ENCODE assay signal across 25 mouse cellular contexts in genomic region chr11:53748614-53749013, GRCm38 (mm10). TPM values are rescaled to one million over a fixed set of nuclear protein-coding genes. Genes with fewer than 3 reads are reported as not detected.
DNase-seq lines count a peak whose midpoint lies in the region; ATAC-seq and TF ChIP-seq lines count a peak whose summit lies in the region.
"Had no signal": no experiment of that assay in that cellular context is flagged by ENCODE, and none has a peak within 500 bp of the region (broad histone marks: within the 10 kb centered on the region; RNA-seq: fewer than 3 reads in every experiment).

No protein-coding gene starts in this region.

- no peaks in the 10 kb centered on the region for H3K27me3 ChIP-seq in splenic B cell, adult 2 months (ENCODE audit: control insufficient read depth, insufficient read depth, low read length, poor library complexity, severe bottlenecking)
- no peaks in the 10 kb centered on the region for H3K27me3 ChIP-seq in embryonic facial prominence, embryonic 10.5 days (replicated peaks; ENCODE audit: low read depth, poor library complexity, severe bottlenecking)
- H3K27me3 ChIP-seq in hindbrain, embryonic 10.5 days (ENCODE audit: insufficient read depth, poor library complexity, severe bottlenecking), result no peaks in the 10 kb centered on the region
- H3K27me3 ChIP-seq: embryonic facial prominence, embryonic 13.5 days; forebrain, embryonic 13.5 days; heart, embryonic 13.5 days; hindbrain, embryonic 13.5 days; Patski had no signal

- H3K4me3 ChIP-seq in bone marrow macrophage, adult 2 months (ENCODE audit: insufficient read depth, low read length), result no peak overlapping the region
- no peak overlapping the region for H3K4me3 ChIP-seq in embryonic facial prominence, embryonic 10.5 days
- no peak overlapping the region for H3K4me3 ChIP-seq in hindbrain, embryonic 10.5 days
- H3K4me3 ChIP-seq: embryonic facial prominence, embryonic 13.5 days; forebrain, embryonic 13.5 days; heart, embryonic 13.5 days; hindbrain, embryonic 13.5 days had no signal

- TF ChIP-seq CTCF in bone marrow macrophage, adult 2 months (IDR thresholded peaks at IDR 0.05; ENCODE audit: low read depth, low read length), result no peak

- TF ChIP-seq POLR2A in bone marrow macrophage, adult 2 months (IDR thresholded peaks at IDR 0.05; ENCODE audit: borderline replicate concordance, low read depth, low read length), result no peak

- H3K4me1 ChIP-seq in bone marrow macrophage, adult 2 months (ENCODE audit: control insufficient read depth, insufficient read depth, low read length), result peaks cover 18% of the 10 kb centered on the region
- H3K4me1 ChIP-seq in embryonic facial prominence, embryonic 10.5 days, result no peaks in the 10 kb centered on the region
- no peaks in the 10 kb centered on the region; the same call in 1 of the 2 replicates for H3K4me1 ChIP-seq in hindbrain, embryonic 10.5 days (replicated peaks)
- H3K4me1 ChIP-seq: forebrain, embryonic 13.5 days; heart, embryonic 13.5 days; hindbrain, embryonic 13.5 days had no signal

- peak; percentile 86 for ATAC-seq in megakaryocyte progenitor cell, adult 5-6 weeks (replicated peaks; ENCODE audit: poor library complexity)
- ATAC-seq: activated CD4-positive, CD25-positive, alpha-beta regulatory T cell, adult 4 months; CD4-positive, CD25-positive, alpha-beta regulatory T cell, adult 4 months; forebrain, embryonic 13.5 days; forebrain, postnatal 0 days; Patski had no signal

- H3K27ac ChIP-seq in bone marrow macrophage, adult 2 months (ENCODE audit: insufficient read depth, low read depth, low read length), result peak overlapping the region; percentile 26
- no peak overlapping the region for H3K27ac ChIP-seq in embryonic facial prominence, embryonic 10.5 days (replicated peaks)
- H3K27ac ChIP-seq in hindbrain, embryonic 10.5 days, result no peak overlapping the region
- H3K27ac ChIP-seq: embryonic facial prominence, embryonic 13.5 days; forebrain, embryonic 13.5 days; heart, embryonic 13.5 days; hindbrain, embryonic 13.5 days had no signal

- DNase-seq in thymus, postnatal 4 days, result peak; percentile 6
- no peak for DNase-seq in thymus, postnatal 10 days (ENCODE audit: low spot score in 2 of 2)
- peak; percentile 57 for DNase-seq in splenic B cell, adult 2 months (ENCODE audit: low read depth, low spot score)
- DNase-seq in embryonic facial prominence, embryonic 10.5 days (ENCODE audit: low spot score), result no peak
- DNase-seq in hindbrain, embryonic 10.5 days (ENCODE audit: low spot score), result no peak
- DNase-seq in kidney, postnatal 36 days, result no peak
- DNase-seq: adrenal gland, postnatal 14 days; cerebellum, adult 8-10 months; cerebellum, postnatal 14 days; forebrain, postnatal 0 days; gastrocnemius, postnatal 14 days; heart, postnatal 36 days had no signal

- H3K9me3 ChIP-seq in embryonic facial prominence, embryonic 10.5 days, result no peaks in the 10 kb centered on the region
- H3K9me3 ChIP-seq in hindbrain, embryonic 10.5 days, result no peaks in the 10 kb centered on the region
- H3K9me3 ChIP-seq: embryonic facial prominence, embryonic 13.5 days; forebrain, embryonic 13.5 days; heart, embryonic 13.5 days; hindbrain, embryonic 13.5 days had no signal

- H3K36me3 ChIP-seq in splenic B cell, adult 2 months (ENCODE audit: control insufficient read depth, insufficient read depth, low read length, poor library complexity, severe bottlenecking), result no peaks in the 10 kb centered on the region
- no peaks in the 10 kb centered on the region for H3K36me3 ChIP-seq in embryonic facial prominence, embryonic 10.5 days (replicated peaks)
- H3K36me3 ChIP-seq in hindbrain, embryonic 10.5 days, result no peaks in the 10 kb centered on the region
- H3K36me3 ChIP-seq: embryonic facial prominence, embryonic 13.5 days; heart, embryonic 13.5 days; hindbrain, embryonic 13.5 days had no signal

- 93% methylated on average over 6 of the region's 6 CpGs for WGBS in embryonic facial prominence, embryonic 10.5 days
- WGBS in hindbrain, embryonic 10.5 days, result 93% methylated on average over 6 of the region's 6 CpGs

RNA-seq across cellular contexts. Expression of gene Irf1, which starts 21.2 kb away (rescaled TPM):
- 84.8 and 89.6 TPM in 2 replicates for polyA plus RNA-seq in bone marrow macrophage, adult 2 months (2012; ENCODE audit: insufficient read depth, insufficient read length, missing spikeins)
- total RNA-seq in megakaryocyte progenitor cell, adult 5-6 weeks (2015), result 25.0 and 29.8 TPM in 2 replicates
- total RNA-seq in megakaryocyte progenitor cell, adult 5-6 weeks (2017), result 32.9 and 46.8 TPM in 2 replicates
- 5.6 and 7.0 TPM in 2 replicates for polyA plus RNA-seq in embryonic facial prominence, embryonic 10.5 days (2016; fragmentation: Nextera tagmentation; extraction: Ambion mirVana)
- 3.6 and 4.2 TPM in 2 replicates for polyA plus RNA-seq in hindbrain, embryonic 10.5 days (2016; fragmentation: Nextera tagmentation; extraction: Ambion mirVana)

RNA-seq across cellular contexts. Expression of gene Gm17334, which starts 24.4 kb away (rescaled TPM):
- polyA plus RNA-seq in bone marrow macrophage, adult 2 months (2012; ENCODE audit: insufficient read depth, insufficient read length, missing spikeins), result not detected in 2 replicates
- total RNA-seq in megakaryocyte progenitor cell, adult 5-6 weeks (2015), result not detected in 2 replicates
- total RNA-seq in megakaryocyte progenitor cell, adult 5-6 weeks (2017), result 0.37 TPM in 1 of 2 replicates, not detected in the other
- polyA plus RNA-seq in embryonic facial prominence, embryonic 10.5 days (2016; fragmentation: Nextera tagmentation; extraction: Ambion mirVana), result not detected in 2 replicates
- not detected in 2 replicates for polyA plus RNA-seq in hindbrain, embryonic 10.5 days (2016; fragmentation: Nextera tagmentation; extraction: Ambion mirVana)
- total RNA-seq: gastrocnemius, adult 18-20 months had no signal
- polyA plus RNA-seq: embryonic facial prominence, embryonic 13.5 days; forebrain, embryonic 13.5 days; forebrain, postnatal 0 days; heart, postnatal 0 days; hindbrain, embryonic 13.5 days had no signal

RNA-seq across cellular contexts. Expression of gene Il5, which starts 28.0 kb away (rescaled TPM):
- polyA plus RNA-seq in bone marrow macrophage, adult 2 months (2012; ENCODE audit: insufficient read depth, insufficient read length, missing spikeins), result not detected in 2 replicates
- total RNA-seq in megakaryocyte progenitor cell, adult 5-6 weeks (2015), result not detected in 2 replicates
- total RNA-seq in megakaryocyte progenitor cell, adult 5-6 weeks (2017), result not detected in 2 replicates
- polyA plus RNA-seq in embryonic facial prominence, embryonic 10.5 days (2016; fragmentation: Nextera tagmentation; extraction: Ambion mirVana), result not detected in 2 replicates
- not detected in 2 replicates for polyA plus RNA-seq in hindbrain, embryonic 10.5 days (2016; fragmentation: Nextera tagmentation; extraction: Ambion mirVana)
- total RNA-seq: adrenal gland, adult 18-20 months; adrenal gland, postnatal 14 days; gastrocnemius, adult 18-20 months; gastrocnemius, postnatal 14 days; heart, postnatal 36 days had no signal
- polyA plus RNA-seq: CD4-positive, CD25-positive, alpha-beta regulatory T cell, adult 4 months; embryonic facial prominence, embryonic 13.5 days; forebrain, embryonic 13.5 days; gonadal fat pad, adult 2 months; heart, embryonic 13.5 days; hindbrain, embryonic 13.5 days; Patski had no signal

RNA-seq across cellular contexts. Expression of gene Rad50, which starts 41.5 kb away (rescaled TPM):
- polyA plus RNA-seq in bone marrow macrophage, adult 2 months (2012; ENCODE audit: insufficient read depth, insufficient read length, missing spikeins), result 20.1 and 20.4 TPM in 2 replicates
- 49.3 and 57.7 TPM in 2 replicates for total RNA-seq in megakaryocyte progenitor cell, adult 5-6 weeks (2015)
- total RNA-seq in megakaryocyte progenitor cell, adult 5-6 weeks (2017), result 66.5 and 79.1 TPM in 2 replicates
- 24.6 and 25.8 TPM in 2 replicates for polyA plus RNA-seq in embryonic facial prominence, embryonic 10.5 days (2016; fragmentation: Nextera tagmentation; extraction: Ambion mirVana)
- polyA plus RNA-seq in hindbrain, embryonic 10.5 days (2016; fragmentation: Nextera tagmentation; extraction: Ambion mirVana), result 13.7 and 21.9 TPM in 2 replicates

Comparison
In these comparisons a context has a peak if more than half of its experiments do, and no peak if none do; other contexts are left out.
1. DNase-seq: peak in thymus, postnatal 4 days (single experiment) and splenic B cell, adult 2 months (single experiment); none in thymus, postnatal 10 days (0 of 2), embryonic facial prominence, embryonic 10.5 days (single experiment), hindbrain, embryonic 10.5 days (single experiment) and kidney, postnatal 36 days (0 of 2).
2. RNA of gene Irf1, which starts 21.2 kb away (polyA plus RNA-seq): 84.8 to 89.6 TPM in bone marrow macrophage, adult 2 months; 5.6 to 7.0 TPM in embryonic facial prominence, embryonic 10.5 days and 3.6 to 4.2 TPM in hindbrain, embryonic 10.5 days; every median in the first group is over 10 times any median in the second.